Mouse (Mus musculus) frontal cortex, postnatal 36 days (tissue): ENCODE results near the gene Arhgap6.
A peak's percentile ranks its signal among the peaks of the same experiment; 100 is the strongest.

ENCODE experiments used
- DNase-seq, 2 experiments: peaks; one replicate each; pipeline ENCODE4 v3.0.0; 2022; ENCODE audit warnings: low spot score in 2 of 2

Arhgap6 gene

DNA sequence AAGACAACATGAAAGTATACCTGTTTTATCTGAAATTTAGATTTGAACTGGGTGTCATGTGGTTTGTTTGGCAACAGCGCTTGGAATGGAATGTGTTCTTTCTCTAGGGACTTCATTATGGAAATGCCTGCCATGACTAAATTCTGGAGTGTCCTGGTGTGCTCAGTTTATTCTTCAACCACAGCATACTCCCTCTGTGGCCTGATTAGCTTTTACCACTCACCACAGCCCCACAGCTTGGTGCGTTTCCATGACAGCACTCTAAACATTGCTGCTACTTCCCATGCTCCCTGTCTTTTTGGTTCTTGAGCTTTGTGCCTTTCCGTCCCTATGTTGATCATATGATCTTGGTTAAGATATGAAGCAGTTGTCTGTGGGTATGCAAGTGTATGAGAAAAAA is 182.9 kb downstream of the Arhgap6 start:
- no peak for DNase-seq

DNA sequence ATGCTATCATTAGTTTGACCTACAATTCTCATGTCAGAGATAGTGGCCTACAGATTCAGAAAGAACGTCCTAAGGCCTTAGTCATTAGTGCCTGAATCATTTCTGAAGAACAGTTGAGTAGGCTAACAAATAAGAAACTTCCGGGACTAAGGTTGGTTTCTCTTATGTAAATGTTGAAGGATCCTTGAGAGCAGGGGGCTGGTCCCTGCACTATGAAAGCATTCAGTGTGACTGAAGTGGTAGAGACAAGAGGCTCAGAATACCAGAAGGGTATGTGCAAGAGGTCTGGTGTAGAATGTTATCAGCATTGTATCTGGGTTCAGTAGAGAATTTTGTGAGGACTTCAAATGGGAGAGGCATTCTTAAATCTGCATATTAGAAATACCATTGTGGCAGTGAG is 185.5 kb downstream of the Arhgap6 start:
- no peak for DNase-seq

DNA sequence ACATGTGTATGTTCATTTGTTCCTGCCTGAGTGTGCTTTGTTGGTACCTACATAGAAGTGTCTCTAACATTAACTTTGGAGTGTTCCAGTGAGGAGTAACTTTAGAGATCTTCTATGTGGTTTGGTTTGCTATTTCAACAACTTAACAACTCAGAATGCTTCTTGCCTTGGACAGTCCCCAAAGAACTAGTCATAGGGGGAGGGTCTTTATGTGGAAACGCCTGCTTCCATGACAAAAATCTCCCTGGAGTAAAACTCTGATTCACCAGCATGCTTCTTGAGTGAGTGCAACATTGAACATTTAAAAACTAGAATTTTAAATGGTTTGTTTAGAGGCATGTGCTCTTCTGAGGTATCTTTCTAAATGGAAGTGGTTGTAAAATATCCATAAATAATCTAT is 212.2 kb downstream of the Arhgap6 start:
- DNase-seq = no peak

DNA sequence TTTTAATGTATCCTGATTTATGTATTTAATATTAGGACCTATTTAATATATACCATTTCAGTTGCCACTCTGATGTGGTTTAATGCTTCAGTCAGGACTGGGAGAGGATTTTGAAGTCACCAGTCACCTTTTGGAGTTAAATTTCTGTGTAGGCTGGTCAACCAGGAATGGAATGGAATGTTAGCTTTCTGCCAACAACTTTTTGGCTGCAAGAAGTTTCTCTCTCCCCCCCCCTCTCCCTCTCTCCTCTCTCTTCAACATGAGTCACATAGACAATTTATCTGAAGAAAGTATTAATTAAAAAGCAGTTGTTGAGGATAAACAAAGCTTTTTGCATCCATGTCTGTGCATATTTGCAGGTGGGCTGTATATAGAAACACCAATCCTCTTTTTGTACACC is 217.8 kb downstream of the Arhgap6 start:
- DNase-seq = no peak

DNA sequence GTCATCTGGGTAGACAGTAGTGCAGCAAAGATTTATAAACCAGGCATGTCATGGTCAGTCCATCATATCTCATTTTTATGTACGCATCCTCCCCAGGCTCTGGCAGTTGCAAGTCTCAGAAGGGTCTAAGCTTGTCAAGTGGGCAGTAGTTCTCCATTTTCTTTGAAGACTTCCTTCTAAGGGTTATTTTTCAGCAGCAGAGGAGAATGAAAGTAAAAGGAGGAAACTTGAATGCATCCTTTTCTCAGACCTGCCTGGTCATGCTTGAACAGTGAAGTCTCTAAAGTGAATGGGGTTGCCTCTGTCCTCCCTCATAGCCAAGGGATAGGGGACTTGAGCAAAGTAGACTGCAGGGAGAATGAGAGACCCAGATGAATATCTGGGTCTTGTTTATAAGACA is 239.5 kb downstream of the Arhgap6 start:
- DNase-seq = no peak

DNA sequence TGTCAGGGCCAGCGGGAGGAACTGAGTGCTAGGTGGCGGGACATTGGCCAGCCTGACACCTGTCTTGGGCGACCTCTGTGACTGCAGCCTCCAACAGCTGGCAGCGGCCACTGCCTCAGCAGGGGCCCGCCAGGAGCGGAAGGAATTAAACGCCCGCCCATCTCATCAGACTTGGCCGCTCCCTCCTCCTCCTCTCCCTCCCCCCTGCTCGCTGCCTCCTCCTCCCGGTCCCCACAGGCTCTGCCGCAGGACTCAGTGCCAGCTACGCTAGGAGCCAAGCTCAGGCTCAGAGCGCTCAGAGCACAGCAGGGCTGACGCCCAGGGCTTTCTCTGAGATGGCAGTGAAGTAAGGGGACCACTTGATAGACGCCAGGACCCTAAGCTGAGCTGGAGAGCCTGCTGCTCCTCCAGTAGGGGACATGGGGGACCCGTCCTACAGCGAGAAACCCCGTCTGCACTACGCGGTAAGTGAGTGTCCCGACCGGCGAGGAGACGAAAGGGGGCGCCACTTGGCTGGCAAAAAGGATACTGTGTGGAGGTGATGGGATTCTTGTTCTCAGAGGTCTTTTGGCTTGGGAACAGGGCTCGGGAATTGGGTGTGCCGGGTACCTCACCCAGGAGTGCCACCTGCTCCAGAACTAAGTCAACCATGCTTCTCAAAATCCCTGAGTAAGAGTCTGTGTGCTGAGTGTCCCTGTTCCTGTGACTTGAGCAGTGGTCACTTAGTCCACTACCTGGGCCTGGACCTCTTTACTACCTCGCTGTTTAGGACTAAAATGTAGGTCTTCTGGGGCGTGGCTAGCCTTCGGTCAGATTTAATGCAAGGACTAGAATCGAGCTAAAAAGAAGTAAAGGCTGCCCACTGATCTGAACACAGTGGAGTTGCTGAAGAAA is 241.8 kb downstream of the Arhgap6 start:
- DNase-seq = peak; percentile 30 to 31

DNA sequence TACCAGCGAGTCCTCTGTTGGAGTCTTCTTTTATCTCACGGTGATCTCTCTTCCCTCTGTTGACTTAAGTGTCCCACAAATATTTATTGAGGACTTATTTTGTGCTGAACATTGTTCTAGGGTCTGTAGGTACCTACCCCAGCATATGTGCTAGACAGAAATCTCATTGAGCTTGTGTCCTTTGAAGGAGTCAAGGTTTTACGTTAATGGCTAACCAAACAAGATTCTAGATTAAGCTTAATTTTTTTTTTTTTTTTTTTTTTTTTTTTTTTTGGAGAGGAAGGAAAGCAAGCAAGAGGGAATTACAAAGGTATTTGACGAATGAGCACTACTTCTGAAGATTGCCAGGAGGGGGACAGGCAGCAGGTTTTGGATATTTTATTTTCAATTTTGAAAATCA is 242.5 kb downstream of the Arhgap6 start:
- DNase-seq = no peak

DNA sequence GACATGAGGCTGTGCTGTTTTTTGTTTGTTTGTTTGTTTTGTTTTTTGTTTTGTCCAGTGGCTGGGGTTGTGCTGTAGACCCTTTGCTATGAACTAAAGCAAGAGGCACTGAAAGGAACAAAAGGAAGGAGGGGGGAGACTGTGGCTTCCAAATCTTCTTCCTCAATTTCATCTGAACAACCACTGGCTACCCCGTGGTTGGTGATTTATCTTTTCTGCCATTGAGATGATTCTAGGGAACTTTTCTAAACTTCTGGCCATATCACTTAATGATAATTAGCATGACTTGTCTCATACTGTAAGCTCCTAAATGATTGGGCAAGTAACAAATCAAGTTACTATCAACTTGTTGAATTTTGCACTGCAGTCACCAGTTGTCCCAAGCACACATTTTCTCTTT is 249.0 kb downstream of the Arhgap6 start:
- no peak for DNase-seq

DNA sequence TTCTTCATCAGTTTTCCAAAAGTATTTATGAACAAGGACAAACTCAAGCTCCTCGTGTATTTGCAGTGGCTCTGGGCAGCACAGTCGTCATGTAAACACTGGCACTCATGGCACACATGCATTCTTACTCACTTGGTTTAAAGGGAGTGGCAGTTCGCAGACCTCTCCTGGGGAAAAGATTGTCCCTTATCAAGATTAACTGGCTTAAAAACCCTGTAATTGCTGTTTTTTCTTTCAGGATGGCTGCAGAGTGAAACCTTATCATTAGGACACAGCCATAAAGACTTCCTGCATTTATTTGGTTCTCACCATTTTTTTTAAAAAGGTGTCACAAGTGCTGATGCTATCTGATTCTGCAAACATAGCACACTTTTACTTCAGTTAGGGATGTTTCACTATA is 252.7 kb downstream of the Arhgap6 start:
- DNase-seq = no peak

DNA sequence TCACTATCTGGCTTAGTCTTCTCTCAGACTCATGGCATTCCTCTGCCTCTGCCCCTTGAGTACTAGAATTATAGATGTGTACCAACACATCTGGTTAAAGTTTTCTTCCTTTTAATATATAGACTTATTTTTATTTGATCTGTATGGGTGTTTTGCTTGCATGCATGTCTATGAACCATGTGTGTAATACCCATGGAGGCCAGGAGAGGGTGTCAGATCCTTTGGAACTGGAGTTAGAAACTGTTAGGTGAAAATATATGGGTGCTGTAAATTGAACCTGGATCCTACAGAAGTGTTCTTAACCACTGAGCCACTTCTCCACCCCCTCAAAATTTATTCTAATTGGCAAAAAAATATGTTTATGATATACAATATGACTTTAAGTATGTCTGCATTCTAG is 254.7 kb downstream of the Arhgap6 start:
- no peak for DNase-seq

DNA sequence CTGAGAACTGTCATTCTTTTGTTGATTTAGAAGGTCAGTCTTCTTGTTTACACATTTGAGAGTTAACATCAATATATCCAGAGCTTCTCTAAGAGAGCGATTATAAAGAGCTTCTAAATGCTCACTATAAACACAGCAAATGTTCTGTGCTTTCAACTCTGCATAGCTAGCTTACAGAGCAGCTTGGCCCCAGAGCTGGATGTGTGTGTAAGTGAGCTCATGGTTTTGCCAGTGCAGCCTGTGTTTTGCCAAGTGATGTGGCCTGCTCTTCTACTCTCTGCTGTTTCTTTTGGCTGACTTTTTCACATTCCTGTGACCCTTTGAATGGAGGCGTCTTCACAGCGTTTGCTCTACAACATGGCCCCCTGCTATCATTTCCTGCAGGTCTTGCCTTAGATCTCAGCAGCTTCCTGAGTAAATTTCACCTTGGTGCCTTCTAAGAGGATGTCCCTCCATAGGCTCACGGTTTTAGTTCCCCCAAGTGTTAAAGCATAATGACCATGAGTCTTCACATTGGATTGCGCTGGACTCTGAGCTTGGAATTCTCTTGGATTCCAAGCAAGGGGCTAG is 259.1 kb downstream of the Arhgap6 start:
- no peak for DNase-seq

DNA sequence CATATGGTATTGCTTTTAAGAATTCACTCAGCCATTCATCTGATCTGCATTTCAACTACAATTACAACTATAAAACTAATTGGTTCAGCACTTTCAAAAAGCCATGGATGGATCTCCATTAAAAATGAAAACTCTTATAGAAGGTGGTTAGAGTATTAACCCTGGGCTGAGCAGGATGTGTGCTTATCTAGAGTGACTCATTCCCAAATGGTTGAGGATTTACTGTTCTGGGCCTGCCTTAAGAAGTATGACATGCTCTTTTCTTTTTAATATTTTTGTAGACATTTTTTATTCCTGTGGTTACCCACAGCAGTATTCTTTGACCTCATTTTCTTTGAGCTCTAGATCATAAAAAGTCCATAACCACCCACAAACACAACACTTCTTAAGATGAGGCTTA is 267.7 kb downstream of the Arhgap6 start:
- no peak for DNase-seq

DNA sequence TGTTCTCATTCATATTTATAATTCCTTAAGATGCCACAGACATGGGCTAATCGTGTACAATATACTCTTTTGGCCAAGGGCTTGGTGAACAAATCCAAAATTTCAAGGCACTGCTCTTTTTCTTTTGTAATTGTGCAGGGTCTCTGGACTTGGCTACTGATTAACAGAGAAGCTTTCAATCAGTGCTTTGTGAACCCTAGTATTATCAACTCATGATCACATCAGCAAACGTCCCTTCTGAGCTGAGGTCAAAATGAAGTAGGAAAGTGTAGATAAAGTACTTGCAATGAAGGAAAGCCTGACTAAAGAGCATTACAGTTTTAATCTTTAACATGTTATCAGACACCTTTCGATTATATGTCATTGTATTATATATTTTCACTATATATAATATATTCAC is 270.4 kb downstream of the Arhgap6 start:
- no peak for DNase-seq

DNA sequence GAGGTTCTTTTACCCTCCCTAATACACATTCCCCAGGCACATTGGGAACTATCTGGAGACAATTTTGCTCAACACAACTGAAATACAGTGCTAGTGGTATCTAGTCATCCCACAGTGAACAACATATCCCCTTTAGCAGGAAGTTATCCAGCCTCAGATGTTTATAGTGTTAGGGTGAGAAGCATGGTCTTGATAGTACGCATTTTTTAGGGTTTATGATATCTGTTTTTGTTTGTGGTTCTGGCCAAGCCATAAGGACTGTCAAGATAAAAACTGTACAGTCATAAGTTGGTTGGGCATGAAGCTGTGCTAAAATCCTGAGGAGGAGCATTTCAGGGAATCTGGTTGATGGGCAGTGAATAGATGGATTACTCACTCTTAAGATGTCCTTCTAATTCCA is 271.0 kb downstream of the Arhgap6 start:
- DNase-seq = no peak

DNA sequence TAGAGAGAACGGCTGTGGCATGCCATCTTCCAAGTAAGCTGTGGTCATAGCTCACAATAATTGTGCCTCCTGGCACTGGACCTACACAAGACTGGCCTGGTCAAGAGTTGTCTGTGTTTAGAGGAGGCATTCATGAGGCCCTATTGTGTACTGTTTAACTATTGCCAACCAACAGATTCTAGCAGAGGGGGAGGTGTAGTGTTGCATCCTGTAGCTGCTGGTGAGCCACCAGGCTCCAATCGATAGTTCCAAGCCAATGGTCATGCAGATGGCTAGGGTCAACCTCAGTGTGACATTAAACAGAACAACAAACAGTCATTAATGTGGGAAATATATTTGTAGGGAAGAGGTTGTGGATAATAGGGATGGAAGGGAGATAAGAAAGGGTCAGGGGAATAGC is 280.1 kb downstream of the Arhgap6 start:
- no peak for DNase-seq

DNA sequence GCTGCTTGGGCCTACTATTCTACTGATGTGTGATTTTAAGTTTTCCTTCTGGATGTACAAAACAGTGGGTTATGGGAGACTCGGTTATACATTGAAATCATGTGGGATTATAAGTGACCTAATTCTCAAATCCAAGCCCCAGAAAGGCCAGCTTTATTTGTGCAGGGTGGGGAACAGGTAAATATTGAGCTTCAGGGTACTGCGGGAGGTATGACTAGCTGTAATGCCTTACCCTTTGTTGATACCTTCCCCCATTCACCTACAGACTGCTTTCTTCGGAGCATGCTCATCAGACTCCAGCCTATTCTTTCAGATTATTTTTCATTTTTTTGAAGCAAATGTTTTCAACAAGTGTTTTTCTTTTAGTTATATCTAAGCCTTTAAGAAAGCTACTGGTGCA is 286.7 kb downstream of the Arhgap6 start:
- DNase-seq = no peak

DNA sequence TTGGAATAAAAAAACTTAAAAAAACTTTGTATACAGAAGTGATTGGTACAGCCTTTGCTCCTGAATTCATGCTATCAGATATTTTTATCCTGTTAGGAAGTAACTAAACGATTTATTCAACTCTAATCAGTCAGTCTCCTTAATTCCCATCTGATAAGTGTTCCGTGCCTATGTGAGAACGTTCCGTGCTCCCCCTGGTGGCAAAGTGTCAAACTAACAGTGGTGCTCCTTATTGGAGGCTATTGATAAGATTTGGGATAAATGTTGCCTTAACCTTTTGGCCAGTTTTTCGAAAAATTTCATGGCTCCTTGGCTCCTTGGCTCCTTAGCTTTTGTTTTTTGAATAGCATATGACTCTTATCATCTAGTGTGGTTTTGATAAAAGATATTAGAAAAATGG is 291.0 kb downstream of the Arhgap6 start:
- DNase-seq = peak; percentile 19 to 23

DNA sequence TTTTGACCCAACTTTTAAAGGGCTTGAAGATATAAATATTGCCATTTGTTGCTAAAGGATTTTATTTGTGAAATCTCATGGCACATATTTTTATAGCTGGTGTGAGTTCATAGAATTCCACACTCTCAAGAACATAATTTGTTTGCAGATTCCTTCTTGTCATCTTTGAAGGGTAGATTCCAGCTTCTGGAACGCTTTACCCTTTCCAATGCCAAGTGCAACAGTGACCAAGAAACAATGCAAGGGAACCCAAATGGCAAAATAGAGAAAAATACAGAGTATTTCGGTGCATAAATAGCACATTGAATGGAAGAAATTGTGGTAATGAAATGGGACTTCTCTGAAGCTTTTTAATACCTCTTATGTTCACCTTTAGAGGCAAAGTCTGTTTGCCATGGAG is 294.3 kb downstream of the Arhgap6 start:
- no peak for DNase-seq

DNA sequence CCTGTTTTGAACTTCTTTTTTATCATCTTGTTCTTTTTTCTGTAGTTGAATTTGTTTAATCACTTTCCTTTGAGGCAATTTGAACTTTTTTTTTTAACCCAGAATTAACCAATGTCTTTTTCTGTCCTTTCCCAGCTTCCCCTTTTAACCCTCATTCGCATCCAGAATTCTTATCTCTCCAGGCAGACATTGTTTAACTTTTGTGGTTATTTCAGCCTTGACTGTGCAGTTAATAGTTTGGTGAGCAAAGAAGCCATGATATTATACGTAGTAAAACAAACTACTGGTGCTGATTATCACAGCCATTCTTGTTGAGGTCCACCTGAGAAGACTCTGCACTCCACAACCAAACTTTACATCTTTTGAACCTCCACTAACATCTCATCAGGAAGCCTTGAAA is 299.7 kb downstream of the Arhgap6 start:
- DNase-seq = no peak

DNA sequence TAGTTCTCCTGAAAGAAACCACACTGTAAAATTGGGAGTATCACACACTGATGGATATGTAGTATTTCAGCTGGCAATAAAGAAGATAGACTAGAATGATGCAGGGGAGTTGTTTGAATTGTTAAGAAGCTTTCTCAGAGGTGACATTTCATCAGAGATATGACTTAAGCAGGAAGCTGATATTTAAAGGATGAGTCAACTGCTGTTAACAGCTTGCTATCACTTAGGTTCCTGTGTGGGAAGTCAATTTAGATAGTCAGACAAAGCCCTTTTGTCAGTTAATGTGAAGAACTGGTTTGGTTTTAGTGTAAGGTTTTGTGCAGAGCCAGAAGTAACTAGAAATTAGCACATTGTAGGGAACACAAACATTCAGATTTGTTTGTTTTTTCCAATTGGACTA is 300.7 kb downstream of the Arhgap6 start:
- no peak for DNase-seq

DNA sequence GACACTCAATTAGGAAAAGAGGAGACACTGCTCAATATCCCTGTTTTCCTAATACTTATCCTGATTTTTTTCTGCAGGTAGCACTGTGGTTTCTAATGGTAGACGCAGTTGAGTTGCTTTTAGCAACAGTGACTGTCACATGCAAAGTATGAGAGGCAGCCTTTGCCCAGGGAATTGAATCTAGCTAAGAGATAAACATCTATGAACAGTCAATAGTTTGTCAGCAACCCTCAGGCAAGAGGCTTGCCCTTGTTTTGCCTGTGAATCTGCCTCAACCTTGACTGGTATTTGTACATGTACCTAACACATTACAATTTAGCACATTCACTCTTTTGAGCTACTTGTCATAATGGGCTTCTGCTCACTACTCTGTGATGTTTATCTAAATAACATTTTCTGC is 307.8 kb downstream of the Arhgap6 start:
- no peak for DNase-seq

DNA sequence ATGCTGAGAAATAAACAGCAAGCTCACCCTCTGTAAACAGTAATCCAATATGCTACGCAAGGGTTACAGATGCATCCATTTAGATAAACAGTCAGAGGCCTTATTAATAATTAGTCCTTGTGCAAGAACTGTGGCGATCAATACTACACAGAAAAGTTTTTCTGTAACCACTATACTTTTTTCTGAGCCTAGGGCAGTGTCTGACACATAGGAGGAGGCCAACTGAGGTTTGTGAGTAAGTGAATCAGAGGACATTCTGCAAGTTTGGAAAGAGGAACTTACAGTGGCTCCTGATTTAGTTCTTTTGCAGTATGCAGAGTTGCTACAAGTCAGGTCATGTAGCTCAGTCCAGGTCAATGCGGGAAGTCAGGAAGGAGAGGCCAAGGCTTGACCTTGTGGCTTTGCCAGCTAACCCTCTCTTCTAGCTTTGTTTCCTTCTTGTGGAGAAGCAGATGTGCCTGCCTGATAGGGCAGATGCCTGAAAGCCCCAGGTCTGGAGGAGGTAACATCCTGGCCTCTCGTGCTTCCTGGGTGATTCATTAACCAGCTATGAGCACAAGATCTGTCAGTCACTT is 311.2 kb downstream of the Arhgap6 start:
- DNase-seq = no peak

DNA sequence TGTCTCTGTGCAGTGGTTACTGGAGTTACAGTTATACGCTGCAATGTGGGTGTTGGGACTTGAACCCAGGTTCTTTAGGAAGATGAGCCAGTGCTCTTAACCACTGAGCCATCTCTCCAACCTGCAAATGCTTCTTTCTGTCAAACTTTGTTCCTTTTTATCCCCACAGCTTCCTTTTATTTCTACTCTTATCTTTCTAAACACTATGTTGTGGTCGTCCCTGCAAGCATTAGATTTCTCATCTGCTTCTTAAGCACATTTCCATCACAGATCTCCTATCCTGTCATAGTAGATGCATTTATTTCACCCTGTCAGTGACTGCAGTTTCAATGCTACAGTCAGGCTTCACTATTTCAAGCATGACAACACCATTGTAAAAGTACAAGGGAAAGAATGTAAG is 312.5 kb downstream of the Arhgap6 start:
- no peak for DNase-seq
